Mouse (Mus musculus) intestine, postnatal 0 days (tissue): Measurements from ENCODE around the gene Hhipl1. TPM values are rescaled to one million over a fixed set of nuclear protein-coding genes. Genes with fewer than 3 reads are reported as not detected.

Experiments used
- ATAC-seq: fragments of 200-750 bp; cut with Nextera tagmentation; 2 replicates; pipeline ENCODE4 v1.8.0; 2017; ENCODE audit warnings: mild to moderate bottlenecking, moderate TSS enrichment, moderate library complexity
- H3K27ac ChIP-seq: fragments of 300-500 bp; sonication (generic); 2 replicates; pipeline ENCODE4 v1.5.1; 2014; ENCODE audit warnings: mild to moderate bottlenecking, low read depth, low read length, moderate library complexity
- H3K27me3 ChIP-seq: fragments of 300-500 bp; sonication (generic); replicated peaks from 2 replicates; pipeline ENCODE4 v1.6.1; 2014; ENCODE audit warnings: low read length, mixed read lengths; ENCODE audit not compliant: control insufficient read depth, insufficient read depth
- H3K36me3 ChIP-seq: fragments of 300-500 bp; sonication (generic); 2 replicates; pipeline ENCODE4 v1.6.1; 2014; ENCODE audit warnings: mild to moderate bottlenecking, moderate library complexity; ENCODE audit not compliant: control insufficient read depth, insufficient read depth
- H3K4me1 ChIP-seq: fragments of 300-500 bp; sonication (generic); replicated peaks from 2 replicates; pipeline ENCODE4 v1.6.1; 2014; ENCODE audit warnings: antibody characterized with exemption, low read length, mixed read lengths; ENCODE audit not compliant: control insufficient read depth, insufficient read depth
- H3K4me2 ChIP-seq: fragments of 300-500 bp; sonication (generic); replicated peaks from 2 replicates; pipeline ENCODE4 v1.6.1; 2014; ENCODE audit warnings: low read depth, mild to moderate bottlenecking, moderate library complexity
- H3K4me3 ChIP-seq: fragments of 300-500 bp; sonication (generic); 2 replicates; pipeline ENCODE4 v1.5.1; 2014; ENCODE audit warnings: low read depth, low read length
- H3K9ac ChIP-seq: fragments of 300-500 bp; sonication (generic); 2 replicates; pipeline ENCODE4 v1.6.1; 2014; ENCODE audit warnings: mild to moderate bottlenecking, low read depth, low read length
- H3K9me3 ChIP-seq: fragments of 300-500 bp; sonication (generic); 2 replicates; pipeline ENCODE4 v1.6.1; 2016; ENCODE audit warnings: mixed run types; ENCODE audit not compliant: control insufficient read depth
- CTCF ChIP-seq: sonication (generic); IDR thresholded peaks from 2 replicates; pipeline ENCODE4 v1.5.1; 2016; ENCODE audit warnings: low read depth, mild to moderate bottlenecking, control low read depth, antibody characterized with exemption, moderate library complexity
- WGBS: fragments of 180-500 bp; shearing (Covaris S2); extraction: QIAGEN DNeasy Blood & Tissue Kit; methylation state at CpG from one replicate; pipeline ENCODE4 v1.1.7; 2014; 5-methylcytosine and 5-hydroxymethylcytosine counted together
- polyA plus RNA-seq: library from polyadenylated mRNA; unstranded; fragments of >200 nt; fragmentation: Nextera tagmentation; extraction: Ambion mirVana; gene quantifications from 2 replicates; pipeline ENCODE4 v1.2.1, GENCODE M21; 2015

Gene Hhipl1
- 0.20 TPM in 2 replicates for polyA plus RNA-seq

- Histone ChIP-seq H3K9ac (peak within 1 kb of the TSS; percentile 54), H3K9me3 (no peaks in the 10 kb centered on the region), H3K27ac (no peak within 1 kb of the TSS), H3K4me3 (peak within 1 kb of the TSS; percentile 50), H3K27me3 (peaks cover 21% of the 10 kb centered on the region), H3K4me2 (peak within 1 kb of the TSS; percentile 95), H3K4me1 (no peaks in the 10 kb centered on the region), H3K36me3 (no peaks in the 10 kb centered on the region)
- WGBS, result 3% methylated on average over 60 of the region's 67 CpGs
- peak; percentile 46; the same call in 1 of the 2 replicates for ATAC-seq
- no peak; the same call in 1 of the 2 replicates for TF ChIP-seq CTCF
These were observed at the start of gene Hhipl1 for GRCm38 (mm10) chr12:108305812-108306794. TSS of gene Hhipl1 (plus strand) at chr12:108306270.

DNA sequence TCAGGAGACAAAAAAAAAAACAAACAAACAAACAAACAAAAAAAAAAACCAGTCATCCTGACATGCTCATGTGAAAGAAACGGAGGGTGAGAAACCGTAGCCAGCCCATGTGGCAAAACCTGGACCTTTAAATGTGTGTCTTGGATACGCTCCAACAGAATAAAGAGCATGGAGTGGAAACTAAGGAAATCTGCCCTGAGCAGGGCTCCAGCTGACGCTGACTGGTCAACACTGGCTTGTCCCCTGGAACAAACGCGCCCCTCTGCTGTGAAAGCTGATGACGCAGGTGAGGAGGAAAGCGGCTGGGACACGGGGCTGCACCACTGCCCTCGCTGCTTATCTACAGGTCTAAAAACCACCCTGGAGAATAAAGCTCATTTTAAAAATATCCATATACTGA is 49.3 kb upstream of the Hhipl1 start:
- H3K9ac ChIP-seq, result no peak overlapping the region
- H3K4me3 ChIP-seq, result no peak overlapping the region
- H3K4me1 ChIP-seq, result peaks cover 21% of the 10 kb centered on the region
- H3K36me3 ChIP-seq, result no peaks in the 10 kb centered on the region
- H3K27me3 ChIP-seq, result no peaks in the 10 kb centered on the region
- TF ChIP-seq CTCF, result no peak
- H3K9me3 ChIP-seq, result no peaks in the 10 kb centered on the region
- no peak overlapping the region for H3K4me2 ChIP-seq
- ATAC-seq, result no peak
- 55% methylated on average over 10 of the region's 10 CpGs for WGBS
- no peak overlapping the region for H3K27ac ChIP-seq

- H3K4me2 ChIP-seq, result no peak overlapping the region
- H3K27ac ChIP-seq, result no peak overlapping the region
- no peaks in the 10 kb centered on the region for H3K36me3 ChIP-seq
- H3K9me3 ChIP-seq, result no peaks in the 10 kb centered on the region
- TF ChIP-seq CTCF, result no peak
- peaks cover 12% of the 10 kb centered on the region for H3K4me1 ChIP-seq
- no peak overlapping the region for H3K9ac ChIP-seq
- H3K4me3 ChIP-seq, result no peak overlapping the region
- no peaks in the 10 kb centered on the region for H3K27me3 ChIP-seq
- 88% methylated on average over 24 of the region's 24 CpGs for WGBS
- ATAC-seq, result no peak
These were observed 46.6 kb upstream of the Hhipl1 start for GRCm38 (mm10) chr12:108259322-108260049.

DNA sequence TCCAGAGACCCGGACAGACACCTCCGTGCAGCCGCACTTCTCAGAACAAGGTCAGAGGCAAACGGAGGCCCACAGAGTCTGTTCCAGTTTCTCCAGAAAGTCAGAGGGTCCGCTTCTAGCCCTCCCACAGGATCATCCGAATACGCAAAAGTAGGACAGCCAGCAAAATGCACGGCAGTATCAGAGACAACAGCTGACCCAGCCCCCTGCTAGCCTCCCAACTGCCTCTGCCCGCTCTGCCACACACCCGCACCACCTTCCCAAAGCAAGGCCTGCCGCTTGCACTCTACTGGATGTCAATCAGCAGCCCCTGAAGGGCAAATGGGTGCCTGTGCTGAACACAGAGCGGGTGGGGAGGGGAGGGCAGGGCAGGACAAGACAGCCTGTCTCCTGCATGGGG is 45.1 kb upstream of the Hhipl1 start:
- Histone ChIP-seq H3K4me3 (no peak overlapping the region), H3K27ac (no peak overlapping the region; the same call in 1 of the 2 replicates), H3K36me3 (no peaks in the 10 kb centered on the region), H3K4me2 (no peak overlapping the region), H3K27me3 (no peaks in the 10 kb centered on the region), H3K9me3 (no peaks in the 10 kb centered on the region), H3K4me1 (peaks cover 13% of the 10 kb centered on the region), H3K9ac (no peak overlapping the region)
- no peak for ATAC-seq
- 92% methylated on average over 12 of the region's 12 CpGs for WGBS
- TF ChIP-seq CTCF, result no peak

- Histone ChIP-seq H3K4me3 (no peak overlapping the region), H3K27ac (peak overlapping the region; percentile 66; the same call in 1 of the 2 replicates), H3K4me1 (peaks cover 10% of the 10 kb centered on the region), H3K9ac (0 out of 2 replicates have a peak overlapping the region, but pooled peaks have one; percentile 4), H3K27me3 (no peaks in the 10 kb centered on the region), H3K36me3 (no peaks in the 10 kb centered on the region), H3K4me2 (peak overlapping the region; percentile 48), H3K9me3 (no peaks in the 10 kb centered on the region)
- no peak for TF ChIP-seq CTCF
- ATAC-seq, result peak; percentile 19; the same call in 1 of the 2 replicates
- WGBS, result 33% methylated on average over 7 of the region's 7 CpGs
These were observed 41.2 kb upstream of the Hhipl1 start for GRCm38 (mm10) chr12:108264918-108265317.
